Mouse (Mus musculus) kidney, postnatal 36 days (tissue): ENCODE data around the gene G0s2.

Experiments
- DNase-seq, 2 experiments: peaks; one replicate each; pipeline ENCODE4 v3.0.0; 2021 to 2022; ENCODE audit warnings: mixed read lengths in 2 of 2

Gene G0s2

DNA sequence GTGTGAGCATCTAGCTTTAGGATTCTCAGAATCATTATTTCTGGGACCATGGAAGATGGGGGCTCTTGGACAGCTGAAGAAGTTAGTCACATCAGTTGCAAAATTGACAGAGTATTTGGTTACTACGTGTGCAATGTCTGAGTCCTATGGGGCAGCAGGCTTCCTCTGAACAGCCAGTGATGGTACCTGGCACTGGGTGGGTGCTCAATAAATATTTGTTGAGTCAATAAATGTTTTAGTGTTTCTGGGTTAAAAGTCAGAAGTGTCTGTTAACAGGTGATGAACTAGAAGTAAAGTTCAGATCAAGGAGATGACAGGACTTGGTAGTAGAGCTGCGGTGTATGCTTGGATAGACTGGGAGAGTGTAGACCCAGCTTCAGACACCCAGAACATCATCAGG, 14.6 kb upstream of the G0s2 start:
- DNase-seq: no peak

DNA sequence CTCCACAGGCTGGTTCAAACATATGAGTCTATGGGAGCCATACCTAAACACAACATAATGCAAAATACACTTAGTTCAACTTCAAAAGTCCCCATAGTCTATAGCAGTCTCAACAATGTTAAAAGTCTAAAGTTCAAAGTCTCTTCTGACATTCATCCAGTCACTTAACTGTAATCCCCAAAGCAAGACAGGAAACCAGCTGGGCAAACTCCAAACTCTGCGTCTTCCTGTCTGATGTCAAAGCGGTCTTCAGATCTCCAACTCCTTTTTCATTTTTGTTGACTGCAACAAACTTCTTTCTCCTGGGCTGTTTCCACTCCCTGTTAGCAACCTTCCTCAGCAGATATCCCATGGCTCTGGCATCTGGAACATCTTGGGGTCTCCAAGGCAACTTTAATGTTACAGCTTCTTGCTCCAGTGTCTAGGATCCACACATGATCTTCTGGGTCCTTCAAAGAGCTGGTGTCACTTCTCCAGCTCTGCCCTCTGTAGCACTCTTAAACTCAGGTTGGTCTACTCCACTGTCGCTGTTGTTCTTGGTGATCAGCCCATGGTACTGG, 12.8 kb upstream of the G0s2 start:
- peak; percentile 43 to 60 for DNase-seq

GRCm38 (mm10) chr1:193284228-193284779, 11.3 kb upstream of the G0s2 start:
- no peak for DNase-seq

- DNase-seq: no peak
Measured at GRCm38 (mm10) chr1:193281344-193281743, 8.3 kb upstream of the G0s2 start.

DNA sequence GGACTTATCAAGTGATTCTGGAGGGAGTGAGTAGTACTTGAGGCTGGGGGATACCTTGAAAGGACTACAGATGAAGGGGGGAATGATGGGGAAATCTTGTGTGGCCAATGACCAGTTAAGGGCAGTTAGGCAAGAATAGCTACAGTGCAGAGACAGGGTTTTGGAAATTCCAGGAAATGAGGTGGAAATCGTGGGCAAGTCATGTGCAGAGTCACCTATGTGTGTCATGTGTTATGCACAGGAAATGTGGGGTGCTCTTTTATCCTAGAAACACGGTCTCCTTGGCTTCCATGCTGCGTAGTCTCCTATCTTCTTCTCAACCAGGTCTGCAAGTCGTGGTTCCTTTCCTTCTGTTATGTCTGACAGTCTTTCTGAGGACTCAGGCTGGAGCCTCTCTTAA, 6.5 kb upstream of the G0s2 start:
- no peak for DNase-seq

DNA sequence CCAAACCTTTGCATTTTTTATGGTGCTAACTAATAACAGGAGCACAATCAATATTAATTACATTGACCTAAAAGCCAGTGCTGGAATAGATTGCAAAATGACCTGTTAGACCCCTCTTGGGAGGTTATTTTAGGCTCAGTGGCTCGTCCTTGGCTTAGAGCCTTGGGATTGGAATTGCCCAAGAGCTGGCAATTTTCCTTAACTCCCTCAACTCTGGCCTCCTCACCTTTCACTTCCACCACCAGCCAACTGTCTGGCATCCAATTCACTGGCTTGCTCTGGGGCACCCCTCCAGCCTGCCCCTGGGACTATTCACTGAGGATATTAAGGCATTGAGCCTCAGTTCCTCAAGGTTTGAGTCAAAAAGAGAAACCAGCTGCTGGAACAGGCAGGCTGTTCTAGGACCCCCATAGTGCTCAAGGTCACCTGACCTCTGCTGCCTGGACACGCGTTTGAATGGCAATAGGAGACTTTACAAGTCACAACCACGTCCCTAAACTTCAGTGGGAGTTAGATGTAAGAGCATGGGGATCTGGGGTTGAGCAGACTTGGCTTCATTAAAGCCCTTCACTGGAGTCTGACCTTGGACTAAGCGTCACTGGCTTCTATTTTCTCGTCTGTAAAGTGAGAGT, 5.5 kb upstream of the G0s2 start:
- DNase-seq: peak; percentile 52 to 71

DNA sequence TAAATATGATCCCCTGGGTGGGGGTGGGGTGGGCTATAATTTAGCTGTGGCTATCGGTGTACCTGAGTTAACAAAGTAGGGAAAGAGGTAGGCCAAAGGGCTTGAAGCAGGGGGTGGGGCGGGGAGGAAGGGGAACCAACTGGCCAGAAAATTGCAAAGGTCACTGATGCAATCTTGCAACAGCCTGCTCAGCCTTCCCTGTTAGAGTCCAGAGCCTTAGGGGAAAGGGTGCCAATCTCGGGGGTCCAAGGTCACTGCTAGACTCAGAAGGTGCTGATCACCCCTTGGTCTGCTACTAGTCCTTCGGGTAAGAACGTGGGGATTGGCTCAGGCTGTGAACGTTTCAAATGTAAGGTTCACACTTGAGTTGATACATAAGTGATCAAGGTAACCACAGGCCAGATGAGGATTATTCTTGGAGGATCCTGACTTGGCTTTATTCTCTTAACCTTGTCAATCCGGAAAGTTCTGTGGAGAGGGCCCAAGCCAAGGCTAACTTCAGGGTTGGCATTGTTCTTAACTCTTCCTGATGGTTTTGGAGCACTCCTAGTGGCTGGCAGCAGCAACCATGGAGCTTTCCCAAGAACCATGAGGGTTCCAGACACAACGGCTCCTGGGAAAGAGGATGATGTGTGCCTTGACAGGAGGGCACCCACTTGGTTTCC, 1.5 kb upstream of the G0s2 start:
- DNase-seq: peak; percentile 64 to 78

DNA sequence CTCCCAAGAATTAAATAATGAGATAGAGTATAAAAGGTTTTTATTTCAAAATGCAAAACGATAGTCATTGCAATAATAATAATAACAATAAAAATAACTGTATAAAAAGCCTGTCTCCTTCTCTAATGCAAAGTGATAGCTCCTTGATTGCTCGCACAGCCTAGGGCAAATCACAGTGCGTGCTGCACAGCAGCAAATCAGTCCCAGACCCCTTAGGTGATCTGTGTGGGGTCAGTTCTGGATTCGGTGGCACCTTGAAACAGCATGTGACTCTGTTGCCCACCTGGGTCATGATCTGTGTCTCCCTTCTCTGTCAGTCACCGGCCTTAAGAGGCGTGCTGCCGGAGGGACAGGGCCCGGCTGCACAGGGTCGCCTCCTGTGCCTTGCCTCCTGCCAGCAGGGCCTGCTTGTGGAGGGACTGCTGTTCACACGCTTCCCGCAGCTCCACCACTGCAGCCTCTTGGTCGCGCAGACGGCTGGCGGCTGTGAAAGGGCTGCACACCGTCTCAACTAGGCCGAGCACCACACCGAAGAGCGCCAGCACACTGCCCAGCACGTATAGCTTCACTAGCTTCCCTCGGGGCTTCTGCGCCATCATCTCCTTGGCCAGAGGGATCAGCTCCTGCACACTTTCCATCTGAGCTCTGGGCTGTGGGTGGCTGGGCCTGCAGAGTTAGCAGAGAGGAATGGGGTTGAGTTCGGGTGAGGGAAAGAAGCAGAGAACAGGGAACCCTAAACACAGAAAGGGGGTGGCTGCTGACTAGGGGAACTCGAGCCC, 691 bp downstream of the G0s2 start:
- DNase-seq: peak in 1 of 2 experiments; percentile 47

- peak; percentile 33 to 64 for DNase-seq
Measured at GRCm38 (mm10) chr1:193270965-193271763, 1.9 kb downstream of the G0s2 start.

- no peak for DNase-seq
Measured at GRCm38 (mm10) chr1:193265734-193266133, 7.3 kb downstream of the G0s2 start.

DNA sequence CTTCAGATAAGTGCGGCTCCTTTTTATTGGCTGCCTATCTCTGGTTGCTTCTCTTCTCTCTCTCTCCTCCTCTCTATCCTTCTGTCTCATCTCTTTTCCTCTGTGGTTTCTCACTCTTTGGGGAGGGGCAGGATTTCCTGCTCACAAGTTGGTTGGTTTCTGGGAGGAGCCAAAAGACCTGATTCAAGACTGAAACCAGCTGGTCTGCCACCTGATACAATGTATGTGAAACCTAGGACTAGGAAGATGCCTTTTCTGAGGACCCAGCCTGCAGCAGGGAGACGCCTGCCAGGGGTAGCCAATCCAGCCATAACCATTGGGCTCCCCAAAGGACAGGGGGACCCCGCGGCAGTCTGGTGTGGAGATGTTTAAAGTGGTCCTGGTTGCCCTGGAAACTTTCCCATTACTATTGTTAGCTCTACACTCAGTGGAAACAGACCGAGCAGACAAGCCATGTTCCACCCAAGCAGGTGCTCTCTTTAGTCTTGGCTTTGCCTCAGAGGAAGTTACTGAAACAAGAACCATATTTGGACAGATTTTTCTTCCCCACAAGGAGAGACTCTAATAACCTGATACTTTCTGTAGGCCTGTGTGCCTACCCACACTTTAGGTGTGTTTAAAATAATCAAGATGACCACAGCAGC, 8.9 kb downstream of the G0s2 start, which contains the start of gene Hsd11b1:
Gene Hsd11b1 (minus strand): TSS at position 121 of the 644 bp plus-strand sequence.
- no peak for DNase-seq

DNA sequence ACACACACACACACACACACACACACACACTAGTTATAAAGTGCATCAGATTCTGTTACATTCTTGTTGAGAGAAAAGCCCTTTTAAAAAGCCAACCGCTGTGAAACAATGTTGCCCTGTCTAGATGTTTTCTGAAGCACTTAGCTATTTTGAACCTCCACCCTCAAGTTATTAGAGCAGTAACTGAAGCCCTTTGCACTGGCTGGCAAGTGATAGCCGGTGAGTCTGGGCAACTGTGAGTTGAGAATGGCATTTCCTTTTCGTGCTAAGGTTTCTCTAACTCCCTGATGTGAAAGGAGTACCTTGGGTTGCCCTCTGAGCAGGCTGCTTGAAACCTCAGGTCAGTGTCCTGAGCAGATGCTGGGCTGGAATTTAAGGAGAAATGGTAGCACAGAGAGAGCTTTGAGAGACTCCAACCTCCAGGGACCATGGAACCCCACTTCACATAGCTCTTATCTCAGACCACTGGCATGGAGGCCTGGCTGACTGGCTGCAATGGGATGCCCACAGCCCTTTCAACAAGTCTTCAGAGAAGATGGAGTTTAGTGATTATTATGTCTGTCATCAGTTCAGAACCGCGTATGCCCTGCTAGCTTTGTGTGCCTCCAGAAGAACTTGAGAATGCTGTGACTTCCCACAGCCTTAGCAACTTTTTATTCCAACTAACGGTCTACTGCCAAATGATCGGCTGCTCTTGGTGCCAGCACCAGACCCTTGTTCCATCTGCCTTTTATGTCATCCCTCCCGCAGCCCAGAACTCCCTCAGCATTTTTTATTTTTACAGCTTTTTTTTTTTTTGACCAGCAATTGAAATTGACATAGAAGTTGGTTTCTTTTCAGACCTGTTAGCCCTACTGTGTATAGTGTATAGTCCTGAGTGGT, 9.8 kb downstream of the G0s2 start:
- DNase-seq: peak in 1 of 2 experiments; percentile 47

DNA sequence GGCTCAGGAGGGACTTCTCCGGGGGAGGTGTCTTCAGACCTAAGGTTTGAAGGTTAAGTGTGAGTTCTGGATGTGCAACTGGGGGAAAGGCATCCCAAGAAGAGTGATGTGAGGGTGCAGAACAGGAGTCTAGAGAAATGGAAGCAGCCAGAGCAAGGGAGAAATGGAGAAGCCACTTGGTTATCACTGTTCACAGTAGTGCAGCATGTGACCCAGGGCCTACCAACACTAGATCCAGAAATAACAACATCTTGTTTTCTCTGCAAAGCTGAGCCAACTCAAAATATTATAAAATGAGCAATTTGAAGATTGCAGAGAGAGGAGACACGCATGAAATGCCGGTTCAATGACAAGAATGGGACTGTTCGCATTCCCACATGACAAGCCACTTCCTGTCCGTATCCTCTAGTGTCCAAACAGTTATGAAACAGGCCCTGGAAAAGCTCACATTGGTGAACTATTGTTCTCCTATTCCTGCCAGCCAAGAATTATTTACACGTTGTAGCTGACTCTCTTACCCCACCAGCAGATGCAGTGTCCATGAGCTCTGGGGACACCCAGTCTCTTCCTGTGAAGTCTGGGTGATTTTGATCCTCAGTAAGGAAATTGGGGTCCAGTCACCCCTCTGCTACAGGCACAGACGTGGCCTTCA, 11.0 kb downstream of the G0s2 start:
- peak; percentile 44 to 80 for DNase-seq

DNA sequence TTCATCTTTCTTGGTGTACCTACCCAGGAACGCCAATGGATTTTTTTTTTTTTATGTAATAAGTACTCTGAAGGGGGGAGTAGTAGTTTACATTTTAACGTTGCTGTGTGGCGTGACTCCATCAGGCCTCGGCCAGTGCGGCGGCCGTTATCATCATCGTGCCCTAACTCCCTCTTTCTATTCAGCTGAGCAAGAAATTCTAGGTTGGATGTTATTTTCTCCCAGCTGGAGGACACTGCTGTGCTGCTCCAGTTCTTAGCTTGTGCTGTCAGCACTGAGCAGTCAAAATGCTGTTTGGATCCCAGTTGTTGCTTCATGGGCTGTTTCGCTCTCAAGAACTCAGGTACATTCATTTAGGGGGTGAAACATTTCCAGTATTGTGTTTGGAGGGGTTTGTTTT, 13.5 kb downstream of the G0s2 start:
- no peak for DNase-seq

DNA sequence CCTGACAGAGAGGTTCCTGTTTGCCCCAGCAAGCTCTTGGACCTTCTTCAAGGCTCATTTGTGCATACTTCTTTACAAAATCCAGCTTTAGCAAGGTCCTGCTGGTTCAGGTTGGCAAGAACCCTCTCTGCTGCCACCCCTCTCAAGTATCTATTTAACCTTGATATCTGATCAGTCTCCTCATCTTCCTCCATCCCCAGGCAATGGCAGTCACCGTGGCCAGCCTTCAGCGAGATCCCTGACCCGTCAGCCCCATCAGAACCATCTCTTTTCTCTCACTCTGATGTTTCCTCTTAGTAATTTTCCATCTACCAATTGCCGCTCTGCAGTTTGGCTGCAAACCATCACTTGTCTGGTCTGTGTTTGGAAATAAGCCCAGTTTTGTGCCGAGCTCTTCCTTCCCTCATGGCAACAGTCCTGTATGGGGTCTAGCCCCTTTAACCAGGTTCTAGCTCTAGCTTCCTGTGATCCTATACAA, 16.4 kb downstream of the G0s2 start:
- peak in 1 of 2 experiments; percentile 30 for DNase-seq

DNA sequence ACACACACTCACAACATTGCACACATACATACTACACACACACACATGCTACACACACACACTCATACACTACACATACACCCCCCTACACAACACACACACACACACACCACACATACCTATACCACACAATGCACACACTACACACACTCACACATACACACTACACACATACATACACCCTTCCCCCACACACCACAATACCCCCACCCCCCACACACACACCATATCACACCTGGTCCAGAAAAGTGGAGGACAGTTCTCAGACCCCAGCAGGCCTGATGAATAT, 16.8 kb downstream of the G0s2 start:
- no peak for DNase-seq

DNA sequence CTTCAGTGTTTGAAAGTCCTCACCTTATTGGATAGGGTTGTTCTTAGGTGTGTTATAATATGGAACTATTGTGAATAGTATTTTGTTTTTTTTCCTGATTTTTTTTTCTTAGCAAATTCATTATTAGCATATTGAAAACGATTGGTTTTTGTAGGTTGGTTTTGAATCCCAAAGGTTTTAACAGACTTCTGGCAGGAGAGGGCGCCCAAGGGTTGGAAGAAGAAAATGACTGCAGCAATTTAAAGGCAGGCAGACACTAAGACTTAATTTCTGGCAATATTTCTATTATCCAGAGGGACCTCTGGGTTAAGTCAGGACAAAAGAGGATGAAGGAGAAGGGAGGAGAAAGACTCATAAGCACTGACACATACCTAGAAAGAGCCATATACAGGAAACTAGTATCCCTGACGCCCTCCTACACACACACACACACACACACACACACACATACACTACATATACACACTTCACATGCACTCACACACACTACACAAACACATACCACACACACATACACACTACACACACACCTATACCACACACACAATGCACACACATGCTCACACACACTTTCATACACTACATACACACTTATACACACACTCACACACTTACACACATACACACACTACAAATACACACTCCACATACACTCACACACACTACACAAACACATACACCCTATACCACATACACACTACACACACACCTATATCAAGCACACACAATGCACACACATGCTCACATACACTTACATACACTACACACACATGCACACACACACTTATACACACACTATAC, 17.3 kb downstream of the G0s2 start:
- peak; percentile 74 to 91 for DNase-seq

DNA sequence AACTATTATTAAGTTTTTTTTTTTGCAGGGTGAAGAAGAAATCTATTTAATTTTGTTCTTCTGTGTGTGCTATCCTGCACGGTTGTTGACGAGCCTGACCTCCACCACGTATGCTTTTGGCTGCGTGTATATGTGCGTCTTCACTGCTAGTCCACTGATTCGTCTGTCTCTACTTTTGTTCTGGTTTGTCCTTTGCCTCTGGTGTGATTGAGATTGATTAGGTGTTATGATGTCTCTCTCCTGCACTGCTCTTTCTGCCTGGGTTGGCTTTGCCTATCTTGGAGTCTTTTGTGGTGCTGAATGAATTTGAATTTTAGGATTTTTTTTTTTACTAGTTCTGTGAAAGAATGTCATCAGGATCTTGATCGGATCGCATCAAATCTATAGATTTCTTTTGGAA, 18.0 kb downstream of the G0s2 start:
- DNase-seq: no peak

DNA sequence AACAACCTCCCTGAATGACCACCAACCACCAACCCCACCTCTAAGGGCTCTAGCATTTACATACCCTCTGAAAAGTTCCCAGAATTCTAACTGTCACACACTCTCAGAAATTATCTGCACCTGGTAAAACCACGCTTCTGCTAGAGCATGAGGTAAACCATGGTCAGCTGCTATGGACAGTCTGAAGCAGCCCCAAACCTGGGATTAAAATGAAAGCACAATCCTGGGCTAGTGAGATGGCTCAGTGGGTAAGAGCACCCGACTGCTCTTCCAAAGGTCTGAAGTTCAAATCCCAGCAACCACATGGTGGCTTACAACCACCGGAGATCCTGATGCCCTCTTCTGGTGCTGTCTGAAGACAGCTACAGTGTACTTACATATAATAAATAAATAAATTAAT, 19.1 kb downstream of the G0s2 start:
- DNase-seq: peak in 1 of 2 experiments; percentile 25
